Mouse (Mus musculus) cortical plate, adult 2 months (tissue): ENCODE data around the gene Fam193b.

Source experiments
- CTCF ChIP-seq: fragments of 200-500 bp; IDR thresholded peaks from 2 replicates; pipeline ENCODE4 v1.5.1; 2011; ENCODE audit warnings: mild to moderate bottlenecking, control low read depth, low read length; ENCODE audit not compliant: insufficient read depth; ENCODE audit errors: extremely low read depth
- POLR2A ChIP-seq: fragments of 200-500 bp; IDR thresholded peaks from 2 replicates; pipeline ENCODE4 v1.6.1; 2011; ENCODE audit warnings: mild to moderate bottlenecking, low read length, control low read depth; ENCODE audit not compliant: insufficient read depth; ENCODE audit errors: extremely low read depth

DNA sequence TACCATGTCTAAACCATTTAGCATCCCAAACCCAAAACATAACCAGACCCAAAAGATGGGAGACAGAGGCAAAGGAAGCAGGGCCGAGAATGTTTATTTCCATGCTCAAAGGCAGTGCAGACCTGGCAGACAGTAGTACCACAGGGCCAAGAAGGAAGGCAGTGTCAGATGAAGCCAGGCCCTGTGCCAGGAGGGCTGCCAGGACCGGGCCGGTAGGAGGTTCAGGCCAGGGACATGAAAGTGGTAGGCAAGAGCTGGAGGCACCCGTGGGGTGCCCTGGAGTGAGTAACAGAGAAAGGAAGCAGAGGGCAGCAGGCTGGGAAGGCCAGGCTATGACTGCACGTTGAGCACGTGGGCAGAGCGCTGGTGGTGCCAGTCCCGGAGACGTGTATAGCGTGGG is 64.2 kb downstream of the Fam193b start:
- TF ChIP-seq POLR2A (no peak), CTCF (no peak)
